Mouse (Mus musculus): ENCODE measurements around the gene Med28. TPM values are rescaled to one million over a fixed set of nuclear protein-coding genes. Genes with fewer than 3 reads are reported as not detected.

Gene Med28
- polyA plus RNA-seq, 1 experiment from 2014 or later: 309 TPM

GRCm38 (mm10) chr5:45481125-45481524 is 38.9 kb upstream of the Med28 start:
- H3K27me3 ChIP-seq (ENCODE audit: control insufficient read depth, insufficient read depth, low read length): no peaks in the 10 kb centered on the region
- no peak for DNase-seq (ENCODE audit: low spot score, missing footprints)
- H3K9me3 ChIP-seq (ENCODE audit: control insufficient read depth, low read length): no peaks in the 10 kb centered on the region
- no peak overlapping the region for H3K9ac ChIP-seq (ENCODE audit: low read length)
- H3K36me3 ChIP-seq (ENCODE audit: control insufficient read depth, insufficient read depth, low read length): no peaks in the 10 kb centered on the region
- no peak overlapping the region for H3K4me2 ChIP-seq
- ATAC-seq (ENCODE audit: low FRiP score): no peak
- no peak overlapping the region for H3K4me3 ChIP-seq (ENCODE audit: low read depth, low read length)
- H3K27ac ChIP-seq (ENCODE audit: low read depth, low read length): no peak overlapping the region
- 85% methylated on average over 2 of the region's 2 CpGs for WGBS
- H3K4me1 ChIP-seq (ENCODE audit: control insufficient read depth, insufficient read depth, low read length): no peaks in the 10 kb centered on the region

GRCm38 (mm10) chr5:45482607-45483006 is 37.4 kb upstream of the Med28 start:
- H3K36me3 ChIP-seq (ENCODE audit: control insufficient read depth, insufficient read depth, low read length): no peaks in the 10 kb centered on the region
- H3K9me3 ChIP-seq (ENCODE audit: control insufficient read depth, low read length): no peaks in the 10 kb centered on the region
- DNase-seq (ENCODE audit: low spot score, missing footprints) (no peak), ATAC-seq (ENCODE audit: low FRiP score) (no peak)
- no peaks in the 10 kb centered on the region for H3K27me3 ChIP-seq (ENCODE audit: control insufficient read depth, insufficient read depth, low read length)
- H3K4me2 ChIP-seq: no peak overlapping the region
- no peak overlapping the region for H3K9ac ChIP-seq (ENCODE audit: low read length)
- no peak overlapping the region for H3K4me3 ChIP-seq (ENCODE audit: low read depth, low read length)
- no peak overlapping the region for H3K27ac ChIP-seq (ENCODE audit: low read depth, low read length)
- WGBS: 77% methylated on average over 3 of the region's 3 CpGs
- no peaks in the 10 kb centered on the region for H3K4me1 ChIP-seq (ENCODE audit: control insufficient read depth, insufficient read depth, low read length)

GRCm38 (mm10) chr5:45483654-45484053 is 36.4 kb upstream of the Med28 start:
- no peak overlapping the region for H3K27ac ChIP-seq (ENCODE audit: low read depth, low read length)
- no peaks in the 10 kb centered on the region for H3K36me3 ChIP-seq (ENCODE audit: control insufficient read depth, insufficient read depth, low read length)
- WGBS: 86% methylated on average over 1 of the region's 1 CpGs
- no peaks in the 10 kb centered on the region for H3K9me3 ChIP-seq (ENCODE audit: control insufficient read depth, low read length)
- no peak overlapping the region for H3K4me3 ChIP-seq (ENCODE audit: low read depth, low read length)
- H3K4me1 ChIP-seq (ENCODE audit: control insufficient read depth, insufficient read depth, low read length): no peaks in the 10 kb centered on the region
- no peak for ATAC-seq (ENCODE audit: low FRiP score)
- no peak overlapping the region for H3K4me2 ChIP-seq
- H3K27me3 ChIP-seq (ENCODE audit: control insufficient read depth, insufficient read depth, low read length): no peaks in the 10 kb centered on the region
- no peak for DNase-seq (ENCODE audit: low spot score, missing footprints)
- no peak overlapping the region for H3K9ac ChIP-seq (ENCODE audit: low read length)

GRCm38 (mm10) chr5:45491776-45492175 is 28.3 kb upstream of the Med28 start:
- no peak overlapping the region for H3K4me2 ChIP-seq
- H3K9ac ChIP-seq (ENCODE audit: low read length): no peak overlapping the region
- H3K4me1 ChIP-seq (ENCODE audit: control insufficient read depth, insufficient read depth, low read length): peaks cover 7% of the 10 kb centered on the region
- no peaks in the 10 kb centered on the region for H3K36me3 ChIP-seq (ENCODE audit: control insufficient read depth, insufficient read depth, low read length)
- no peaks in the 10 kb centered on the region for H3K9me3 ChIP-seq (ENCODE audit: control insufficient read depth, low read length)
- H3K27ac ChIP-seq (ENCODE audit: low read depth, low read length): no peak overlapping the region
- DNase-seq (ENCODE audit: low spot score, missing footprints) (no peak), ATAC-seq (ENCODE audit: low FRiP score) (no peak)
- 67% methylated on average over 4 of the region's 4 CpGs for WGBS
- no peak overlapping the region for H3K4me3 ChIP-seq (ENCODE audit: low read depth, low read length)
- no peaks in the 10 kb centered on the region for H3K27me3 ChIP-seq (ENCODE audit: control insufficient read depth, insufficient read depth, low read length)

DNA sequence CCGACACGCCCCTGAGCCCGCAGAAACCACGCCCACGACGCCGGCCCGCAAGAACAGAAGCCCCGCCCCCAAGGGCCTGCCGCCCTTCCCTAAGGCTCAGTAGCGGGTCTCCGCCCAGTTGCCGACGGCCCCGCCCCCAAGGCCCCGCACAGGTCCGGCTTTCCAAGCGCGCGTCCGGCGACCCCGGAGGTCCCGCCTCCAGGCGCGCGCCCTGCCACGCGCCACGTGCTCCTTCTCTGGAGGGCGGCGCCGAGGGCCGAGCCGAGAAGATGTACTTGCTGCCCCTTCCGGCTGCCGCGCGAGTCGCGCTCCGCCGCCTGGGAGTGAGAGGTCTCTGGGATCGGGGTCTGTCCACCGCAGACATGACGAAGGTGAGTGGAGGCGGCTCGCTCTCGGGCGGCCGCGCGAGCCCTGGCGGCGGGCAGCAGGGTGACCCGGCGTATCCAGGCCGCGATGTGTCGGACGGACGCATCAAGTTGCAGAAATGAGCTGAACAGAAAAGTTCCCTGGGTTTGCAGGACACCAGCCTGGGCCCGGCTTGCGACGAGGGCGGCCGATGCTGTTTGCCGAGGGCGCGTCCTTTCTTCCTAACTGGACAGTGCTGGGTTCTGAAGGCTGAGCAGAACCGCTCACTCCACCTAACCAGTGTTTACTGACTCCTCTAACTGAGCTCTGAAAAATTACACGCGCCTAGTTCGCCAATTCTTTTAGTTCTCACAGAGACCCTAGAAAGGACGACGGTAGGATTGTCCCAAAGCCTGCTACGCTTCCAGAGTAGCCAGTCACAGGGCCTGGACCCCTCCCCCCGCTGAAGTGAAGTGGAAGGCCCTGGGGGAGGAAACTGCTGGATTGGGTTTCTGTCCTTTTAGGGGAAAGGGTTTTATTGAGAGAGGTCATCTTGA is 26.6 kb upstream of the Med28 start, which contains the start of gene Lap3:
Lap3 (plus strand) TSS at position 184 of the 902 bp plus-strand sequence.
- H3K27ac ChIP-seq (ENCODE audit: low read depth, low read length): peak within 1 kb of the TSS; percentile 61; the same call in 1 of the 2 replicates
- peak; percentile 98 for ATAC-seq (ENCODE audit: low FRiP score)

GRCm38 (mm10) chr5:45494093-45494755 is 25.8 kb upstream of the Med28 start:
- peaks cover 6% of the 10 kb centered on the region; the same call in 1 of the 2 replicates for H3K36me3 ChIP-seq (ENCODE audit: control insufficient read depth, insufficient read depth, low read length)
- H3K4me2 ChIP-seq: peak overlapping the region; percentile 82
- WGBS: 68% methylated on average over 9 of the region's 9 CpGs
- no peaks in the 10 kb centered on the region for H3K27me3 ChIP-seq (ENCODE audit: control insufficient read depth, insufficient read depth, low read length)
- H3K27ac ChIP-seq (ENCODE audit: low read depth, low read length): no peak overlapping the region
- H3K4me3 ChIP-seq (ENCODE audit: low read depth, low read length): peak overlapping the region; percentile 48
- H3K4me1 ChIP-seq (ENCODE audit: control insufficient read depth, insufficient read depth, low read length): peaks cover 7% of the 10 kb centered on the region
- H3K9ac ChIP-seq (ENCODE audit: low read length): peak overlapping the region; percentile 73
- DNase-seq (ENCODE audit: low spot score, missing footprints) (no peak), ATAC-seq (ENCODE audit: low FRiP score) (no peak)
- no peaks in the 10 kb centered on the region for H3K9me3 ChIP-seq (ENCODE audit: control insufficient read depth, low read length)

More for the DNA sequence above, 26.6 kb upstream of the Med28 start, which contains the start of gene Lap3:
- WGBS: under 1% methylated on average over 77 of the region's 78 CpGs
- Histone ChIP-seq H3K36me3 (ENCODE audit: control insufficient read depth, insufficient read depth, low read length) (peaks cover 6% of the 10 kb centered on the region; the same call in 1 of the 2 replicates), H3K9me3 (ENCODE audit: control insufficient read depth, low read length) (no peaks in the 10 kb centered on the region), H3K27me3 (ENCODE audit: control insufficient read depth, insufficient read depth, low read length) (no peaks in the 10 kb centered on the region), H3K4me1 (ENCODE audit: control insufficient read depth, insufficient read depth, low read length) (peaks cover 7% of the 10 kb centered on the region), H3K4me2 (peak within 1 kb of the TSS; percentile 82), H3K9ac (ENCODE audit: low read length) (peak within 1 kb of the TSS; percentile 73), H3K4me3 (ENCODE audit: low read depth, low read length) (peak within 1 kb of the TSS; percentile 48)
- DNase-seq (ENCODE audit: low spot score, missing footprints): peak; percentile 99

GRCm38 (mm10) chr5:45495429-45495975 is 24.5 kb upstream of the Med28 start:
- 79% methylated on average over 3 of the region's 3 CpGs for WGBS
- Histone ChIP-seq H3K4me3 (ENCODE audit: low read depth, low read length) (no peak overlapping the region), H3K27me3 (ENCODE audit: control insufficient read depth, insufficient read depth, low read length) (no peaks in the 10 kb centered on the region), H3K27ac (ENCODE audit: low read depth, low read length) (no peak overlapping the region), H3K9me3 (ENCODE audit: control insufficient read depth, low read length) (no peaks in the 10 kb centered on the region), H3K36me3 (ENCODE audit: control insufficient read depth, insufficient read depth, low read length) (peaks cover 8% of the 10 kb centered on the region; the same call in 1 of the 2 replicates), H3K4me1 (ENCODE audit: control insufficient read depth, insufficient read depth, low read length) (peaks cover 7% of the 10 kb centered on the region), H3K9ac (ENCODE audit: low read length) (no peak overlapping the region), H3K4me2 (no peak overlapping the region)
- DNase-seq (ENCODE audit: low spot score, missing footprints) (no peak), ATAC-seq (ENCODE audit: low FRiP score) (no peak)

GRCm38 (mm10) chr5:45496042-45496441 is 24.0 kb upstream of the Med28 start:
- DNase-seq (ENCODE audit: low spot score, missing footprints) (no peak), ATAC-seq (ENCODE audit: low FRiP score) (no peak)
- Histone ChIP-seq H3K4me1 (ENCODE audit: control insufficient read depth, insufficient read depth, low read length) (peaks cover 7% of the 10 kb centered on the region), H3K36me3 (ENCODE audit: control insufficient read depth, insufficient read depth, low read length) (peaks cover 8% of the 10 kb centered on the region; the same call in 1 of the 2 replicates), H3K27ac (ENCODE audit: low read depth, low read length) (no peak overlapping the region), H3K27me3 (ENCODE audit: control insufficient read depth, insufficient read depth, low read length) (no peaks in the 10 kb centered on the region), H3K9me3 (ENCODE audit: control insufficient read depth, low read length) (no peaks in the 10 kb centered on the region), H3K4me2 (no peak overlapping the region), H3K9ac (ENCODE audit: low read length) (no peak overlapping the region), H3K4me3 (ENCODE audit: low read depth, low read length) (no peak overlapping the region)

- no peaks in the 10 kb centered on the region for H3K9me3 ChIP-seq (ENCODE audit: control insufficient read depth, low read length)
- H3K4me3 ChIP-seq (ENCODE audit: low read depth, low read length): no peak overlapping the region
- ATAC-seq (ENCODE audit: low FRiP score) (no peak), DNase-seq (ENCODE audit: low spot score, missing footprints) (no peak)
- H3K4me1 ChIP-seq (ENCODE audit: control insufficient read depth, insufficient read depth, low read length): peaks cover 7% of the 10 kb centered on the region
- H3K9ac ChIP-seq (ENCODE audit: low read length): no peak overlapping the region
- no peak overlapping the region for H3K27ac ChIP-seq (ENCODE audit: low read depth, low read length)
- no peaks in the 10 kb centered on the region for H3K27me3 ChIP-seq (ENCODE audit: control insufficient read depth, insufficient read depth, low read length)
- H3K4me2 ChIP-seq: no peak overlapping the region
- 89% methylated on average over 4 of the region's 4 CpGs for WGBS
- H3K36me3 ChIP-seq (ENCODE audit: control insufficient read depth, insufficient read depth, low read length): peaks cover 8% of the 10 kb centered on the region; the same call in 1 of the 2 replicates
Observed at GRCm38 (mm10) chr5:45496479-45496878, 23.6 kb upstream of the Med28 start.
